Mouse (Mus musculus): ENCODE results near the gene Lrig1.
A peak's percentile ranks its signal among the peaks of the same experiment; 100 is the strongest.

Gene Lrig1

DNA sequence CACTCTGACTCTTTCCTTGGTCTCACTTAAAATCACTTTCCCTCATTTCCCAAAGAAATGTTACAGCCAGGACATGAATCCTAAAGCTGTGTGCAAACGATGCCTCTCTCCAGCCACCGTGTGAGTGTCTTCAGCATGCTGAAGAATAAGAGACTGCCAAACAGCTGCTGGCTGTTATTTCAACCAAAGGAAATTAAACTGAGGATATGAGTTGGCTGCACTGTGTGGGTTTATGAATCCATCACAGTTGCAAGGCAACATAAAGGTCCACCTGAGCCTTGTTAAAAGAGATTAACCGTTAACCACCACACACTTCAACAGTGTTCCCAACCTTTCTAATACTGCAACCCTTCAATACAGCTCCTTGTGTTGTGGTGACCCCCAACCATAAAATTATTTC is 22.5 kb downstream of the Lrig1 start:
- H3K27me3 ChIP-seq (ENCODE audit: insufficient read depth, low read length): no peaks in the 10 kb centered on the region
- no peak overlapping the region for H3K4me3 ChIP-seq (replicated peaks; ENCODE audit: low read length)
- no peaks in the 10 kb centered on the region for H3K9me3 ChIP-seq (ENCODE audit: low read length)
- TF ChIP-seq CTCF (conservative IDR thresholded peaks at IDR 0.05; ENCODE audit: low read length) (no peak), POU5F1 (IDR thresholded peaks at IDR 0.05; ENCODE audit: borderline replicate concordance, low read length) (no peak), NANOG (IDR thresholded peaks at IDR 0.05; ENCODE audit: borderline replicate concordance, low read length) (no peak)
- H3K36me3 ChIP-seq (ENCODE audit: insufficient read depth, low read length): no peaks in the 10 kb centered on the region
- peaks cover 63% of the 10 kb centered on the region for H3K4me1 ChIP-seq (replicated peaks; ENCODE audit: low read depth, low read length)

DNA sequence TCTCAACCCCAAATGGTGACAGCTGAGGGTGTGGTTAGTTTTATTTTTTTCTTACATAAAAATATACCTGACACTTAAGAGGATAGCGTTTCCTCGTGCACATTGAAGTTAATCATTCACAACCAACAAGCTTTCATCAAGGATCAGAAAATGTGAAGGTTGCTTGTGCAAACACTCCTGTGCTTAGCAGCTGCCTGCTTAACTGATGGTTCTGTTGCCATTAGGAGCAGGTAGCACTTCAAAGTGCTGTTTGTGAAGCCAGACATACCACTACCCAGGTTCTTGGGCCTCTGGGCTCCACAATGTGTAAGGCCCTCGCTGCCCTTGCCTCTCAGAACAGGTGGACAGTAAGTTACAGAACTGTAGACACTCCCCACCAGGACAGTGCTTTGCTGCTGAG is 23.1 kb downstream of the Lrig1 start:
- TF ChIP-seq POU5F1 (IDR thresholded peaks at IDR 0.05; ENCODE audit: borderline replicate concordance, low read length) (no peak), NANOG (IDR thresholded peaks at IDR 0.05; ENCODE audit: borderline replicate concordance, low read length) (no peak), CTCF (conservative IDR thresholded peaks at IDR 0.05; ENCODE audit: low read length) (no peak)
- H3K4me3 ChIP-seq (replicated peaks; ENCODE audit: low read length): no peak overlapping the region

GRCm38 (mm10) chr6:94676300-94676699 is 23.7 kb downstream of the Lrig1 start:
- Histone ChIP-seq H3K4me1 (replicated peaks; ENCODE audit: low read depth, low read length) (peaks cover 51% of the 10 kb centered on the region), H3K36me3 (ENCODE audit: insufficient read depth, low read length) (no peaks in the 10 kb centered on the region), H3K4me3 (replicated peaks; ENCODE audit: low read length) (no peak overlapping the region), H3K27me3 (ENCODE audit: insufficient read depth, low read length) (no peaks in the 10 kb centered on the region), H3K9me3 (ENCODE audit: low read length) (no peaks in the 10 kb centered on the region)
- no peak for TF ChIP-seq CTCF (conservative IDR thresholded peaks at IDR 0.05; ENCODE audit: low read length)
- no peak for TF ChIP-seq NANOG (IDR thresholded peaks at IDR 0.05; ENCODE audit: borderline replicate concordance, low read length)
- no peak for TF ChIP-seq POU5F1 (IDR thresholded peaks at IDR 0.05; ENCODE audit: borderline replicate concordance, low read length)

More for the DNA sequence above, 23.1 kb downstream of the Lrig1 start:
- H3K9me3 ChIP-seq (ENCODE audit: low read length): no peaks in the 10 kb centered on the region
- H3K4me1 ChIP-seq (replicated peaks; ENCODE audit: low read depth, low read length): peaks cover 57% of the 10 kb centered on the region
- no peaks in the 10 kb centered on the region for H3K27me3 ChIP-seq (ENCODE audit: insufficient read depth, low read length)
- no peaks in the 10 kb centered on the region for H3K36me3 ChIP-seq (ENCODE audit: insufficient read depth, low read length)

DNA sequence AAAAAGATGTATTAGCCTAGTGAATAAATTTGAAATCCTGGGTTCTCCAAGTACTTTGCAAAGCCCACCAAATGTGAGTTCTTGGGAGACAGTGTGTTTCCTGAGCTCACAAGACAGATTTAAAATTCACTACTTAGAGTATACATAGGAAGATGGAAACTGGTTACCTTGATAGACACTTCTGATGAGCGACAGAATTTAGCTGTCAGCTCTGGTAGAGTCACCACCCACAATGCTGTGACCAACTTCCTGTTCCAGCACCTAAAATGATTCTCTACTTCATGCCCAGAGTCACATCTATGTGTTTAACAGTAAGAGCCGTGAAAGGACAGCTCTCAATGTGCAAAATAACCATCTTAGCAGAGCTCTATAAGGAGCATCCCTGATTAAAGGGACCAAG is 27.5 kb downstream of the Lrig1 start:
- Histone ChIP-seq H3K27me3 (ENCODE audit: insufficient read depth, low read length) (no peaks in the 10 kb centered on the region), H3K4me3 (replicated peaks; ENCODE audit: low read length) (no peak overlapping the region), H3K4me1 (replicated peaks; ENCODE audit: low read depth, low read length) (peaks cover 52% of the 10 kb centered on the region), H3K36me3 (ENCODE audit: insufficient read depth, low read length) (no peaks in the 10 kb centered on the region), H3K9me3 (ENCODE audit: low read length) (no peaks in the 10 kb centered on the region)
- TF ChIP-seq POU5F1 (IDR thresholded peaks at IDR 0.05; ENCODE audit: borderline replicate concordance, low read length) (no peak), NANOG (IDR thresholded peaks at IDR 0.05; ENCODE audit: borderline replicate concordance, low read length) (no peak), CTCF (conservative IDR thresholded peaks at IDR 0.05; ENCODE audit: low read length) (no peak)

DNA sequence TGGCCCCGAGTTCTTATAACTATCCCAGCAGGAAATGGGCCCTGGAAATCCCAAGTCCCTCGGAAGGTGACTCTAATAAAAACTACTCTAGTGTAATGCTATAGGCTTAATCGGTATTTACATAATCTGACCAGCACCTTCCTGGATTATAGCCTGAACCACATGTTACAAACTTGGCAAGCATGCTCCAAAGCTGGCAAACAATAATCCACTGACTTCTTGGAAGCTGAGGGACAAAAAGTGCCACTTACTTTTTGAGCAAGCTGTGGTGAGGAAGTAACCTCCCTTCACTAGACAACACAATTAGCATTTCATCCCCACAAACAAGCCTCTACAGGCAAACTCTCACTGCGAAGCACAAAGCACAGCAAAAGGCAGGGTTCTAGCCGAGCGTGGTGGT is 30.6 kb downstream of the Lrig1 start:
- Histone ChIP-seq H3K27me3 (ENCODE audit: insufficient read depth, low read length) (no peaks in the 10 kb centered on the region), H3K9me3 (ENCODE audit: low read length) (no peaks in the 10 kb centered on the region), H3K4me1 (replicated peaks; ENCODE audit: low read depth, low read length) (peaks cover 51% of the 10 kb centered on the region), H3K4me3 (replicated peaks; ENCODE audit: low read length) (no peak overlapping the region), H3K36me3 (ENCODE audit: insufficient read depth, low read length) (no peaks in the 10 kb centered on the region)
- no peak for TF ChIP-seq NANOG (IDR thresholded peaks at IDR 0.05; ENCODE audit: borderline replicate concordance, low read length)
- TF ChIP-seq CTCF (conservative IDR thresholded peaks at IDR 0.05; ENCODE audit: low read length): no peak
- TF ChIP-seq POU5F1 (IDR thresholded peaks at IDR 0.05; ENCODE audit: borderline replicate concordance, low read length): no peak

DNA sequence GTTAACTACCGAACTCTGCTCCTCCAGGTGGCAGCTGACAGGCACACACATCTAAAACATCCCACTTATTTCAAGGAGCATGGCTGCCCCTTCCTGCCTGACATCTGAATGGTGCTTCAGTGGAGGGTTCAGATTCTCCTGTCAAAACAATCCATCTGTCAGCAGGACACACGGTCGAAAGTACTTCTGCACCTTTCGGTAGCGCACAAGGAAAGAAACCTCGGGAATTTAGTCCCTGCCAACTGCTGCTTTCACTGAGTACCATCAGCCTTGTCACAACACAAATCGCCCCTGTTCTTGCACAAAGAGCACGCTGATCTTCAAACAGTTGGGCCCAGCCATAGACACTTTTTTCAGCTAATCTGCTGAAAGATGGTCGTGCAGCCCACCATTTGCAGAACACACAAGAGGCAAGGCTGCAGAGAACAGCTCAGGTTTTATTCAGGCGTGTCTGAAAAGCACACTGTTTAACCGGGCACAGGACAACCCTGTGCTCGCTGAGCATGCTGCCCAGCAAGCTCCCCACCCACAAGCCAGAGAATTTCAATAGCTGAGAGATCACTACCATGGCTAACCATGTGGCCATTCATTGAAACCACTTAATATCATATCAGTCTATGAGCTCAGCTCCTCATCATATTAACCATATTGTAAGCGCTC is 31.6 kb downstream of the Lrig1 start:
- TF ChIP-seq POU5F1 (IDR thresholded peaks at IDR 0.05; ENCODE audit: borderline replicate concordance, low read length) (no peak), NANOG (IDR thresholded peaks at IDR 0.05; ENCODE audit: borderline replicate concordance, low read length) (no peak), CTCF (conservative IDR thresholded peaks at IDR 0.05; ENCODE audit: low read length) (no peak)
- H3K36me3 ChIP-seq (ENCODE audit: insufficient read depth, low read length): peaks cover under 1% of the 10 kb centered on the region; the same call in 1 of the 2 replicates

DNA sequence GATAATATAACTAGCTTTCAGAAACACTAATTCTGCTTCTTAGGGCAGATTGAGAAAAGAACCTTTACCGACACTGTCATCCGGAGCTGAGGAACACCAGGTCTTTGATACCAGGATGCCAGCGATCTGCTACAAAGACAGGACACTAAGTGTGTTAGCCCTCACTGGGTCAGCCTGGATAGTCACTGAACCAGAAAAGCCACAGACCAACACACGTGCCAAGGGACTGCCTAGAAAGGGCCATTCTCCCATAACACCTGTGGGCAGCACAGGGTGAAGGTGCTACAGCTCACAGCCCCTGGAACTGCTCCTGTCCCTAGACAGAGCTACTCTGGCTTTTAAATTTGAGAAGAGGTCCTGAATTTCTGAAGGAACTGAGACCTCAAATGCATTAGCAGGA is 32.8 kb downstream of the Lrig1 start:
- H3K4me3 ChIP-seq (replicated peaks; ENCODE audit: low read length): no peak overlapping the region
- H3K4me1 ChIP-seq (replicated peaks; ENCODE audit: low read depth, low read length): peaks cover 57% of the 10 kb centered on the region
- H3K9me3 ChIP-seq (ENCODE audit: low read length): no peaks in the 10 kb centered on the region
- H3K36me3 ChIP-seq (ENCODE audit: insufficient read depth, low read length): peaks cover 7% of the 10 kb centered on the region; the same call in 1 of the 2 replicates
- no peak for TF ChIP-seq CTCF (conservative IDR thresholded peaks at IDR 0.05; ENCODE audit: low read length)
- no peak for TF ChIP-seq POU5F1 (IDR thresholded peaks at IDR 0.05; ENCODE audit: borderline replicate concordance, low read length)
- H3K27me3 ChIP-seq (ENCODE audit: insufficient read depth, low read length): no peaks in the 10 kb centered on the region

More for the DNA sequence above, 31.6 kb downstream of the Lrig1 start:
- H3K27me3 ChIP-seq (ENCODE audit: insufficient read depth, low read length): no peaks in the 10 kb centered on the region
- H3K4me1 ChIP-seq (replicated peaks; ENCODE audit: low read depth, low read length): peaks cover 56% of the 10 kb centered on the region
- H3K4me3 ChIP-seq (replicated peaks; ENCODE audit: low read length): peak overlapping the region; percentile 48
- no peaks in the 10 kb centered on the region for H3K9me3 ChIP-seq (ENCODE audit: low read length)

DNA sequence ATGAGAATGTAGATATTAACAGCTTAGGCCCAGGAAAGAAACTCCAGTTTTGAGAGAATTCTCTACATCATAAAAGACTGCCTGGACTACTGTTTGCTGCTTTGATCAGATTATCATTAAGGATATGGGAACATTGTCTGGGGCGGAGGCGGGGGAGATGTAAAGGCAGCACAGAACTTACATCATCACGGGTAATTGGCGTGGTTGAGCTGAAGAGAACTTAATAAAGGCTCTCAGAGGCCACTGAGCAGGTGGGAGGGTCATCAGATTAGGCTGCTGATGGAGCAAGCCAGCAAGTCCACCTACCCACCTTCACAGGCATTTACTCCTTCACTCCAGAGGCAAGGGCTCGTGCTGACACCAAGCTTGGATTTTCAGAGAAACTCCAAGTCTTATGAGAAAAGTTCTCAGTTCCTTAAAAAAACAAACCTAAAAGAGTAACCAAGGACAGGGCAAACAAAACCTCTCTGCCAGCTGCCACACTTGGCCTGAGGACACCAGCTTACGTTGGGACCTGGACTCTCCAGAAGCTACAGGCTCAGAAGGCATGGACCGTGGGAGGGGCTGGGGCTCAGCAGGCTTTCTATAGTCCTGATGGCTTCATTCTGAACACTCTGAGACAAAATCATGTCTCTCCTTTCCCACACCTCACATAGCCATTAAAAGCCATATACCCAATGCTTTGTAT is 33.4 kb downstream of the Lrig1 start:
- H3K9me3 ChIP-seq (ENCODE audit: low read length): no peaks in the 10 kb centered on the region
- H3K4me3 ChIP-seq (replicated peaks; ENCODE audit: low read length): no peak overlapping the region
- peaks cover 12% of the 10 kb centered on the region; the same call in 1 of the 2 replicates for H3K36me3 ChIP-seq (ENCODE audit: insufficient read depth, low read length)
- TF ChIP-seq POU5F1 (IDR thresholded peaks at IDR 0.05; ENCODE audit: borderline replicate concordance, low read length) (no peak), CTCF (conservative IDR thresholded peaks at IDR 0.05; ENCODE audit: low read length) (no peak), NANOG (IDR thresholded peaks at IDR 0.05; ENCODE audit: borderline replicate concordance, low read length) (no peak)
- no peaks in the 10 kb centered on the region for H3K27me3 ChIP-seq (ENCODE audit: insufficient read depth, low read length)
- H3K4me1 ChIP-seq (replicated peaks; ENCODE audit: low read depth, low read length): peaks cover 62% of the 10 kb centered on the region
